Mouse (Mus musculus): ENCODE data around the gene Arhgef26.

The Arhgef26 gene

GRCm38 (mm10) chr3:62449871-62450496 is 111.8 kb downstream of the Arhgef26 start:
- DNase-seq (ENCODE audit: low spot score) = no peak

- DNase-seq (ENCODE audit: low spot score) = no peak
Observed at GRCm38 (mm10) chr3:62452961-62453360, 114.8 kb downstream of the Arhgef26 start.

GRCm38 (mm10) chr3:62454096-62454495 is 116.0 kb downstream of the Arhgef26 start:
- DNase-seq (ENCODE audit: low spot score) = no peak

- no peak for DNase-seq (ENCODE audit: low spot score)
Observed at GRCm38 (mm10) chr3:62455854-62456253, 117.7 kb downstream of the Arhgef26 start.

GRCm38 (mm10) chr3:62458284-62459013 is 120.3 kb downstream of the Arhgef26 start:
- DNase-seq (ENCODE audit: low spot score) = peak; percentile 63

- DNase-seq (ENCODE audit: low spot score) = no peak
Observed at GRCm38 (mm10) chr3:62459483-62459882, 121.3 kb downstream of the Arhgef26 start.

GRCm38 (mm10) chr3:62464276-62464675 is 126.1 kb downstream of the Arhgef26 start:
- no peak for DNase-seq (ENCODE audit: low spot score)

- DNase-seq (ENCODE audit: low spot score) = peak; percentile 51
Observed at GRCm38 (mm10) chr3:62470179-62470578, 132.0 kb downstream of the Arhgef26 start.

- no peak for DNase-seq (ENCODE audit: low spot score)
Observed at GRCm38 (mm10) chr3:62484340-62484739, 146.2 kb downstream of the Arhgef26 start.

GRCm38 (mm10) chr3:62492568-62492967 is 154.4 kb downstream of the Arhgef26 start:
- no peak for DNase-seq (ENCODE audit: low spot score)

- no peak for DNase-seq (ENCODE audit: low spot score)
Observed at GRCm38 (mm10) chr3:62499327-62499726, 161.2 kb downstream of the Arhgef26 start.

- peak; percentile 58 for DNase-seq (ENCODE audit: low spot score)
Observed at GRCm38 (mm10) chr3:62505166-62505900, 167.2 kb downstream of the Arhgef26 start.

GRCm38 (mm10) chr3:62506488-62507205 is 168.5 kb downstream of the Arhgef26 start, which contains the start of gene Dhx36:
Gene Dhx36, minus strand, starts transcription at chr3:62507004.
- peak; percentile 97 for DNase-seq (ENCODE audit: low spot score)

- no peak for DNase-seq (ENCODE audit: low spot score)
Observed at GRCm38 (mm10) chr3:62507206-62507647, 169.1 kb downstream of the Arhgef26 start.
